Mouse (Mus musculus): ENCODE measurements around the gene Drc7. TPM values are rescaled to one million over a fixed set of nuclear protein-coding genes. Genes with fewer than 3 reads are reported as not detected.
A peak's percentile ranks its signal among the peaks of the same experiment; 100 is the strongest.

Drc7 gene
- polyA plus RNA-seq, 1 experiment = 0.80 TPM

DNA sequence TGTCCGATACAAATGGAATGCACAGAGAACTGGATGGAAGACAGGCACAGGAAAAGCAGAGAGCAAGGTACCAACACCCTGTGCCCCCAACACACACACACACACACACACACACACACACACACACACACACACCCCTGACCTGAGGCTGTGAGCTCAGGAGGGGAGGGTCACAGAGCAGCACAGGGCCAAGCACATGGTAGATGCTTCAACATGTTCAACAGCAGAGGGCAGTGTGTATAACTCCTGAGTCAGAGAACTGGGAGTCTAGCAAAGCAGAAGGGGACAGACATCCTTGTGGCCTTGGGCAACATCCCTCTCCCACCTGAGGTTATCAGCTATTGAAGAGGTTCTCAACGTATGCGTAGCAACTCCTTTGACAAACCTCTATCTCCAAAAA lies 58.8 kb downstream of the Drc7 start:
- peak in 1 of 2 experiments; percentile 63 for DNase-seq (ENCODE audit: extremely low spot score in 1 of 2, low spot score in 1 of 2)

DNA sequence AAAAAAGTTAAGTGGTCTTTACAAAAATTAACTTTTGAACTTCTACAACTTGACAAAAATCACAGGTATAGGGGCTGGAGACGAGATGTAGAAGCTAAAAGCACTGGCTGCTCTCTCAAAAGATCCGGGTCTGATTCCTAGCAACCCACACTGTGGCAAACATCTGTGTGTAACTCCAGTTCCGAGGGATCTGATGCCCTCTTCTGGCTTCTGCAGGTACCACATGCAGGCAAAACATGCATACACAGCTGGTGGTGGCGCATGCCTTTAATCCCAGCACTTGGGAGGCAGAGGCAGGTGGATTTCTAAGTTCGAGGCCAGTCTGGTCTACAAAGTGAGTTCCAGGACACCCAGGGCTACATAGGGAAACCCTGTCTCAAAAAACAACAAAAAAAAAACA lies 68.6 kb downstream of the Drc7 start:
- DNase-seq (ENCODE audit: extremely low spot score in 1 of 2, low spot score in 1 of 2) = no peak

DNA sequence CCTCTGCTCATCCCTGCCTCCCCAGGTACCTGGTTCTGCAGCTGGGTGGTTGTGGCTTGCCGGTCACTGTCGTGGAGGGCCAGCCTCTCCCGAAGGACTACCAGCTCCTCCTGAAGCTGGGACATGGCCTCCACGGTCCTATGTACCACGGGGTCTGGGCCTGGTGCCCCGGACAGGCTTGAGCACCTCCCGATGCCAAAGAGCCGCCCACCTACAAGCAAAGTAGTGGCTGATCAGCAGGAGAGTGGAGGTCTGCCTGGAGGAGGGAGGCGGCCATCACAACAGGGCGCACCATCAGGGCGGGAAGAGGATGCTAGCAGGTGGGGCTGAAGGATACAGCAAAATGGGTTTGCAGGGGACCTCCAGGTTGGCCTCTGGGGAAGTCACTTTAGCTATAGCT lies 71.6 kb downstream of the Drc7 start:
- DNase-seq (ENCODE audit: extremely low spot score in 1 of 2, low spot score in 1 of 2) = no peak

DNA sequence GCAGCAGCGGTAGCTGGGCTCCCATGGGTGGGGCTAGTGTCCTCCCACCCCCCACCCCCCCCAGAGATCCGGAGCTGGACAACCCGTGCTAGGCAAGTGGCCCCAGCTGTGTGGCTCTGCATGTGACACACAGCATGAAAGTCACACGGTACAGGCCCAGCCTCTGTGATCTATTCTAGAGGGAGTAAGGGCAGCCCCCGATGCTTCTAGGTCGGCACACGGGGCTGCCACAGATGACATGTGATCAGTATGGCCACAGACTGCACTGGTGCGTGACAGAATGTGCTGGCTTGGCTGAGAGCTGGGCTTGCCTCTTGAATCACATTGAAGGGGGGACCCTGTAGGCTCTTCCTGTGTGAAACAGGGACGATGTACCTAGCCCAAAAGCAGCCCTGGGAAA lies 72.8 kb downstream of the Drc7 start:
- no peak for DNase-seq (ENCODE audit: extremely low spot score in 1 of 2, low spot score in 1 of 2)

Other genes with a start within 250 kb of the Drc7 start
- 2.2 and 3.1 TPM in 2 replicates for gene Ccl17, start 244.7 kb upstream of the Drc7 start, polyA plus RNA-seq (2012; rRNA removed)
- 94.0 and 109 TPM in 2 replicates for gene Coq9, start 216.8 kb upstream of the Drc7 start, polyA plus RNA-seq (2012; rRNA removed)
- gene Ciapin1, start 216.7 kb upstream of the Drc7 start, polyA plus RNA-seq (2012; rRNA removed) = 40.5 and 44.8 TPM in 2 replicates
- gene Polr2c, start 197.7 kb upstream of the Drc7 start, polyA plus RNA-seq (2012; rRNA removed) = 99.6 and 111 TPM in 2 replicates
- 19.4 and 21.0 TPM in 2 replicates for gene Dok4, start 178.8 kb upstream of the Drc7 start, polyA plus RNA-seq (2012; rRNA removed)
- 2.9 and 3.1 TPM in 2 replicates for gene Ccdc102a, start 137.0 kb upstream of the Drc7 start, polyA plus RNA-seq (2012; rRNA removed)
- gene Adgrg5, start 131.4 kb upstream of the Drc7 start, polyA plus RNA-seq (2012; rRNA removed) = 0.04 and 0.06 TPM in 2 replicates
- 127 and 147 TPM in 2 replicates for gene Adgrg1, start 80.4 kb upstream of the Drc7 start, polyA plus RNA-seq (2012; rRNA removed)
- gene Adgrg3, start 37.4 kb upstream of the Drc7 start, polyA plus RNA-seq (2012; rRNA removed) = 0.54 and 0.59 TPM in 2 replicates
- gene Katnb1, start 26.1 kb downstream of the Drc7 start, polyA plus RNA-seq (2012; rRNA removed) = 50.8 and 53.0 TPM in 2 replicates
- gene Kifc3, start 147.7 kb downstream of the Drc7 start, polyA plus RNA-seq (2012; rRNA removed) = 60.9 and 65.7 TPM in 2 replicates

Measured in frontal cortex, adult 2 months (tissue).